ENCODE assay signal across 8 mouse cellular contexts in genomic region chr11:62249266-62250037, GRCm38 (mm10). TPM values are rescaled to one million over a fixed set of nuclear protein-coding genes. Genes with fewer than 3 reads are reported as not detected.
DNase-seq lines count a peak whose midpoint lies in the region; ATAC-seq and TF ChIP-seq lines count a peak whose summit lies in the region.

No protein-coding gene starts in this region.

- peaks cover 13% of the 10 kb centered on the region for H3K4me1 ChIP-seq in forebrain, embryonic 12.5 days
- H3K4me1 ChIP-seq in intestine, postnatal 0 days (replicated peaks; ENCODE audit: control insufficient read depth, insufficient read depth, low read length), result peaks cover 13% of the 10 kb centered on the region
- H3K4me1 ChIP-seq in olfactory bulb, adult 2 months (ENCODE audit: control insufficient read depth, insufficient read depth, low read length), result peaks cover 16% of the 10 kb centered on the region

- 0 out of 2 replicates have a peak, but pooled peaks cover 7% of the 10 kb centered on the region for H3K9me3 ChIP-seq in forebrain, embryonic 12.5 days
- H3K9me3 ChIP-seq in intestine, postnatal 0 days (ENCODE audit: control insufficient read depth), result no peaks in the 10 kb centered on the region

- peaks cover 62% of the 10 kb centered on the region for H3K27me3 ChIP-seq in forebrain, embryonic 12.5 days
- no peaks in the 10 kb centered on the region for H3K27me3 ChIP-seq in intestine, postnatal 0 days (replicated peaks; ENCODE audit: control insufficient read depth, insufficient read depth, low read length)

- H3K4me2 ChIP-seq in forebrain, embryonic 12.5 days, result peak overlapping the region; percentile 99
- peak overlapping the region; percentile 96 for H3K4me2 ChIP-seq in intestine, postnatal 0 days (replicated peaks; ENCODE audit: low read depth)

- H3K9ac ChIP-seq in forebrain, embryonic 12.5 days, result peak overlapping the region; percentile 61
- peak overlapping the region; percentile 40; the same call in 1 of the 2 replicates for H3K9ac ChIP-seq in intestine, postnatal 0 days (ENCODE audit: low read depth, low read length)

- H3K36me3 ChIP-seq in forebrain, embryonic 12.5 days (replicated peaks), result no peaks in the 10 kb centered on the region
- H3K36me3 ChIP-seq in intestine, postnatal 0 days (ENCODE audit: control insufficient read depth, insufficient read depth), result no peaks in the 10 kb centered on the region; the same call in 1 of the 2 replicates

- intact Hi-C loops in left cerebral cortex, postnatal 4 days (cut with DNase I), result no loop called here

- 3% methylated on average over 35 of the region's 35 CpGs for WGBS in forebrain, embryonic 12.5 days
- WGBS in intestine, postnatal 0 days, result 9% methylated on average over 35 of the region's 35 CpGs
- 5% methylated on average over 35 of the region's 35 CpGs for WGBS in olfactory bulb, adult 2 months

- TF ChIP-seq POLR2A in olfactory bulb, adult 2 months (IDR thresholded peaks at IDR 0.05; ENCODE audit: insufficient read depth, low read depth, low read length), result no peak

- DNase-seq in retina, postnatal 1 day, result peak; percentile 57
- no peak for DNase-seq in retina, embryonic 14.5 days (ENCODE audit: low spot score)
- peak; percentile 42 to 45 for DNase-seq in adrenal gland, postnatal 36 days
- peak; percentile 75 to 79 for DNase-seq in lung, adult 18-20 months
- DNase-seq in left cerebral cortex, postnatal 4 days, result no peak

- no peak overlapping the region for H3K27ac ChIP-seq in forebrain, embryonic 12.5 days
- peak overlapping the region; percentile 52 for H3K27ac ChIP-seq in intestine, postnatal 0 days (ENCODE audit: low read depth, low read length)
- no peak overlapping the region for H3K27ac ChIP-seq in olfactory bulb, adult 2 months (ENCODE audit: insufficient read depth, low read depth, low read length)

- peak; percentile 57 for TF ChIP-seq CTCF in intestine, postnatal 0 days (IDR thresholded peaks at IDR 0.05; ENCODE audit: low read depth)
- no peak for TF ChIP-seq CTCF in olfactory bulb, adult 2 months (IDR thresholded peaks at IDR 0.05; ENCODE audit: insufficient read depth, low read depth, low read length)

- peak overlapping the region; percentile 54 for H3K4me3 ChIP-seq in forebrain, embryonic 12.5 days (replicated peaks)
- peak overlapping the region; percentile 51 for H3K4me3 ChIP-seq in intestine, postnatal 0 days (ENCODE audit: low read depth, low read length)
- peak overlapping the region; percentile 54 for H3K4me3 ChIP-seq in olfactory bulb, adult 2 months (ENCODE audit: insufficient read depth, low read depth, low read length)

- ATAC-seq in forebrain, embryonic 12.5 days (ENCODE audit: low FRiP score), result no peak
- peak; percentile 23; the same call in 1 of the 2 replicates for ATAC-seq in intestine, postnatal 0 days

RNA-seq across cellular contexts. Expression of gene Adora2b, which starts 0.7 kb away (rescaled TPM):
- under 1 TPM; 0.63 to 0.70 TPM for total RNA-seq in adrenal gland, postnatal 36 days (2021)
- polyA plus RNA-seq in forebrain, embryonic 12.5 days (2016; fragmentation: Nextera tagmentation; extraction: Ambion mirVana), result 2.7 and 3.3 TPM in 2 replicates
- polyA plus RNA-seq in intestine, postnatal 0 days (2015; fragmentation: Nextera tagmentation; extraction: Ambion mirVana), result 40.4 and 43.6 TPM in 2 replicates
- not detected in 2 replicates for polyA plus RNA-seq in olfactory bulb, adult 2 months (2012; ENCODE audit: insufficient read depth, insufficient read length, low replicate concordance, missing spikeins)
- 1 to 10 TPM; 4.0 to 4.4 TPM for total RNA-seq in left cerebral cortex, postnatal 4 days (2021)

RNA-seq across cellular contexts. Expression of gene Zswim7, which starts 31.7 kb away (rescaled TPM):
- 10 to 100 TPM; 11.9 to 25.0 TPM for total RNA-seq in adrenal gland, postnatal 36 days (2021)
- 11.6 and 14.4 TPM in 2 replicates for polyA plus RNA-seq in forebrain, embryonic 12.5 days (2016; fragmentation: Nextera tagmentation; extraction: Ambion mirVana)
- 49.5 and 55.0 TPM in 2 replicates for polyA plus RNA-seq in intestine, postnatal 0 days (2015; fragmentation: Nextera tagmentation; extraction: Ambion mirVana)
- not detected in 2 replicates for polyA plus RNA-seq in olfactory bulb, adult 2 months (2012; ENCODE audit: insufficient read depth, insufficient read length, low replicate concordance, missing spikeins)
- 1 to 10 TPM; 6.4 to 8.7 TPM for total RNA-seq in left cerebral cortex, postnatal 4 days (2021)

RNA-seq across cellular contexts. Expression of gene Ttc19, which starts 31.8 kb away (rescaled TPM):
- total RNA-seq in adrenal gland, postnatal 36 days (2021), result 10 to 100 TPM; 28.2 to 31.3 TPM
- 23.6 and 28.1 TPM in 2 replicates for polyA plus RNA-seq in forebrain, embryonic 12.5 days (2016; fragmentation: Nextera tagmentation; extraction: Ambion mirVana)
- 11.5 and 16.2 TPM in 2 replicates for polyA plus RNA-seq in intestine, postnatal 0 days (2015; fragmentation: Nextera tagmentation; extraction: Ambion mirVana)
- polyA plus RNA-seq in olfactory bulb, adult 2 months (2012; ENCODE audit: insufficient read depth, insufficient read length, low replicate concordance, missing spikeins), result not detected in 2 replicates
- 10 to 100 TPM; 54.9 to 59.5 TPM for total RNA-seq in left cerebral cortex, postnatal 4 days (2021)

Comparison
In these comparisons a context has a peak if more than half of its experiments do, and no peak if none do; other contexts are left out.
1. DNase-seq: peak in retina, postnatal 1 day (single experiment), adrenal gland, postnatal 36 days (2 of 2) and lung, adult 18-20 months (2 of 2); none in retina, embryonic 14.5 days (single experiment) and left cerebral cortex, postnatal 4 days (single experiment).
2. RNA of gene Zswim7, which starts 31.7 kb away (polyA plus RNA-seq): 49.5 to 55.0 TPM in intestine, postnatal 0 days and 11.6 to 14.4 TPM in forebrain, embryonic 12.5 days; not detected in olfactory bulb, adult 2 months; every median in the first group is over 10 times any median in the second.
3. Peak in every context shown above with its lines, with median percentiles within 50 percentile points of each other: H3K4me3 ChIP-seq.